Mouse (Mus musculus): ENCODE measurements around the gene U2af1l4.

- TF ChIP-seq CTCF (IDR thresholded peaks at IDR 0.05): peak; percentile 85
- TF ChIP-seq EP300 (IDR thresholded peaks at IDR 0.05): 0 out of 2 replicates have a peak, but pooled peaks have one; percentile 39
Observed at GRCm38 (mm10) chr7:30607706-30608309, 44.7 kb downstream of the U2af1l4 start.
